Mouse (Mus musculus) heart, postnatal 0 days (tissue): Measurements from ENCODE around the gene Stat5a.

Source experiments
- CTCF ChIP-seq: IDR thresholded peaks from 2 replicates; pipeline ENCODE4 v1.5.1; 2016; ENCODE audit warnings: antibody characterized with exemption, control low read depth, low read depth
- EP300 ChIP-seq: IDR thresholded peaks from 2 replicates; pipeline ENCODE4 v1.6.1; 2016; ENCODE audit warnings: antibody characterized with exemption, low read depth

DNA sequence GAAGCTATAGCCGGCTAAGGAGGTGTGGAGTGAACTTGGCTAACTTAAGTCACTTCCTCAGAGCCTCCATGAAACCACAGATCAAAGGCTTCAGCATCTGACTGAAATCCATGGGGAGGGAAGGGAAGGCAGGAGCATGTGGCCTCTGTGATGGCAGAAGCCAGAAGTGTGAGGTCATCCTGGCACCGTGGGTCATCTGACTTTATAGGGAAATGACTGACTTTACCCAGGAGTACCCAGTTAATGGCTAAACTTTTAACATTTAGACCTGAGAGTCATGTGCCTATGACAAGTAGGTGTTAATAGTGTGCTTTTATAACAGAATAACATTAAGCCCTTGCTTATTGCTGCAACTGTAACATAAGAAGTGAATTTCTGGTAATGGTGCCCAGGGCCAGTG is 49.0 kb downstream of the Stat5a start:
- TF ChIP-seq CTCF (no peak), EP300 (no peak)
